Mouse (Mus musculus): ENCODE data around the gene Ascc2.
A peak's percentile ranks its signal among the peaks of the same experiment; 100 is the strongest.
"Not testable (repeated sequence)": the region's sequence is repeated elsewhere in the genome, so short reads cannot be mapped to it uniquely, and the experiment has no call there.

Ascc2 gene

GRCm38 (mm10) chr11:4633420-4633819 lies 4.1 kb upstream of the Ascc2 start:
- peak; percentile 46 for DNase-seq (ENCODE audit: low read depth, low spot score)

DNA sequence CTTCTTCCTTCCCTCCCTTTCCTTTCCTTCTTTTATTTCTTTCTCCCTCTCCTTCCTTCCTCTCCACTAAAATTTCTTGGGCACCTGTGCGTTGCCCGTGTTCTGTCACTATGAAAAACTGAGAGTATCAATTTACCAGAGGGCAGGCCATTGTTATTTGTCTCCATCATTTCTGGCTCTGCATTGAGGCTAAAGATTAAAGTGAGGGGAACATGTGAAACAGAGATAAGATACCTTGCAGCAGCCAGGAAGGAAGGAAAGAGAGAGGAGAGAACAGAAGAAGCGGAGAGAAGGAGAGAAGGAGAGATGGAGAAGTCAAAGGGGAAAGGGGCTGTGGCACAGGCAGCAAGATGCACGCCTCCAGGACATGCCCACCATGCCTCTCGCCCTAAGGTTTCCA lies 3.2 kb upstream of the Ascc2 start:
- DNase-seq (ENCODE audit: low read depth, low spot score): no peak

- peak; percentile 55 for DNase-seq (ENCODE audit: low read depth, low spot score)
These were observed 685 bp upstream of the Ascc2 start for GRCm38 (mm10) chr11:4636782-4637342.

DNA sequence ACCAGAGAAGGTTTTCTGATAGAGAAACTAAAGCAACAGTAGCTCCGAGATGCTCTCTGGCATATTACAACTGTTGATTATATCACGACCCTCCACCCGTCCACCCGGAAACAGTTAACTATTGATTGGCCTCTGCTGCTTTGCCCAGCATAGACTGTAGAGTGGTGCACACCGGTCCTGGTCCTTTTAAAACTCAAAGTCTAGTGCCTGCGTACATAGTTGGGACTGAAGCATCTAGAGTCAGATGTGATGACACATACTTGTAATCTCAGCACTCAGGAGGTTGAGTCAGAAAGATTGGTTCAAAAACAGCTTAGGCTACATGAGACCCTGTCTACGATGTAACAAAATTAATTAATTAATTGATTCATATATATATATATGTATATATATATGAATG lies 714 bp downstream of the Ascc2 start:
- peak; percentile 47 for DNase-seq (ENCODE audit: low read depth, low spot score)

DNA sequence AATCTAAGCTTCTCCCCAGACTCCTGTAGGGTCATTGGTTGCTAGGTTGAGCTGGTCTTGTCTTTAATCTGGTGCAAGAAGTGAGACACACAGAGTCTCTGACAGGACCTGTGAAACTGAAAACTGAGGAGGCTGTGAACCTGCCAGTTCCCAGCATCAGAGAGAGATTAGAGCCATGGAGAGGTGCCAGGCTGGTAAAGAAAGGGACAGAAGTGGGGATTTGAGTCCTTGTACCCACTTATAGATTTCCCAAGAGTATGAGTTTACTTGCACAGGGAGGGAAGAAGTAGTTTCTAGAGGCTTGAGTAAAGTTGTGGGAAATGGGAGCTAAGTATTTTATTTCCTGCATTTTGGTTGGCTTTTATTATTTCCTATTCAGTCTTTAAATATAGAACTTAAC lies 3.6 kb downstream of the Ascc2 start:
- no peak for DNase-seq (ENCODE audit: low read depth, low spot score)

DNA sequence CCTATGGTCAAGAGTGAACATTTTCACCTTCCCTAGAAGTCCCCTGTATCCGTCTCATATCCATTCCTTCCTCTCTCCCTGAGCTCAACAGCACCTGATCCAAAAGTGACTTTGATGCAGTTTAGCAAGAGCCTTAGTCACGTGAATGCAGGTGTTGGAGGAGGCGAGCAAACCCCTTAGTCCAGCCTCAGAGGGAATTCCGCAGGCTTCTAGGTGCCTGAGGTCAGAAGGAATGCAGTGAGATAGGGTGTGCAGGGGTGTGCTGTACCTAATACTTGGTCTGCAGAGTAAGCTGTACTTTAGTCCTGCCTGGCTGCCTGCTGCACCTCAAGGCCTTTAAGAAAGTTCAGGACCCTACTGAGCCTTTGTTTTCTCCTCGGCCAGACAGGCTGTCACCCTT lies 6.2 kb downstream of the Ascc2 start:
- no peak for DNase-seq (ENCODE audit: low read depth, low spot score)

DNA sequence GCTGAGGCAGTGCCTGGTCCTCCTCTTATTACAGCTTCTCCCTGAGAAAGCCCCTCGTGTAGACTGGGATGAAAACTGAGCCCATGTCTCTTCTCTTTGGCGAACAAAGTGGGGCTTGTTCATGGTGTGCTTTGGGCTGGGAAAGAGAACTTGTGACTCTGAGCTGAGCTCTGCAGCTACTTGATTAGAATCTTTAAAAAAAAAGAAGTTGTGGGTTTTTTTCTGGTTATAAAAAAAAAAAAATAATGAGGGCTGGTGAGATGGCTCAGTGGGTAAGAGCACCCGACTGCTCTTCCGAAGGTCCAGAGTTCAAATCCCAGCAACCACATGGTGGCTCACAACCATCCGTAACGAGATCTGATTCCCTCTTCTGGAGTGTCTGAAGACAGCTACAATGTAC lies 7.6 kb downstream of the Ascc2 start:
- DNase-seq (ENCODE audit: low read depth, low spot score): not testable (repeated sequence)

DNA sequence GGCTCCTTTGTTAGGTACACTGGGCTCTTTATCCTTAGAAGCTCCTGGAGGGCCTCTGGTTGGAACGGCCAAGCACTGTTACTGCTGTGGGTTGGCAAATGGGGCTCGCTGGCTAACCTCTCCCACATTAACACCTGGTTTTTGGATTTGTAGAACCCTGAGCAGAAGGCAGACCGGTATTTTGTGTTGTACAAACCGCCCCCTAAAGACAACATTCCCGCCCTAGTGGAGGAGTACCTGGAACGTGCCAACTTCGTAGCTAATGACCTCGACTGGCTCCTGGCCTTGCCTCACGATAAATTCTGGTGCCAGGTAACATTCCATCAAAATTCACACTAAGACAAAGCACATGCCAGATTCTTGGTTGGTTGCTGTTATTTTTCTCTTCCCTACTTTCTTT lies 8.9 kb downstream of the Ascc2 start:
- DNase-seq (ENCODE audit: low read depth, low spot score): no peak

- DNase-seq (ENCODE audit: low read depth, low spot score): peak; percentile 21
These were observed 22.3 kb downstream of the Ascc2 start for GRCm38 (mm10) chr11:4659818-4660217.

DNA sequence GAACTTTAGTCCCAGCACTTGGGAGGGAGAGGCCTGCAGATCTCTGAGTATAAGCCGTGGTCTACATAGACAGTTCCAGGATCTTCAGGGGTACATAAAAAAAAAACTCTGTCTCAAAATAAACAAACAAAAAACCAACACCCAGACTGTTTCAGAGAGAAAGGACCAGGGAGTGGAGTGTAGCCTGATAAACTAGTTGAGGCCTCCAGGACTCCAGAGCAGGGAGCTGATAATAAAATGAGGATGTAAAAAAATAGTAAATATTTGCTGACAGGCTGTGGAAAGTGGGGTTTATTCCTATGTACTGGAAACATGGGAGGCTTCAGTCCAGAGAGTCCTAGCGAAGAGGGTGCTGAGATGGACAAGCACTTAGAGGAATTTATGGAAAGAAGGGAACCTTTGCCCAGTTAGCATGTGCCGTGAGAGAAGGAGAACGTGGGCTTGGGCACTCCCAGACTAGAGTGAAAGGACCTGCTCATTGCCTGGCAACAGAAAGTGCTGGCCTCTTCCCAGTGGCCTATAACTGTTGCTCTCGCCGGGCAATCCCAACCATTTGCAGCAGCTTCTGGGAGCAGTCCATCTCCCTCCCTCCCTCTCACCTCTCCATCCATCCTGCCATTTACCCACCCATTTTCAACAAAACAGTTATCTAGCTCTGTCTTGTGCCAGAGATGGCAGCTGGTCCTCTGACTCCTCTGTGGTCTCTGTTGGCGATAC lies 22.9 kb downstream of the Ascc2 start:
- no peak for DNase-seq (ENCODE audit: low read depth, low spot score)

GRCm38 (mm10) chr11:4661324-4661723 lies 23.8 kb downstream of the Ascc2 start:
- peak; percentile 87 for DNase-seq (ENCODE audit: low read depth, low spot score)

GRCm38 (mm10) chr11:4661871-4662495 lies 24.4 kb downstream of the Ascc2 start:
- DNase-seq (ENCODE audit: low read depth, low spot score): no peak

GRCm38 (mm10) chr11:4662496-4662878 lies 24.9 kb downstream of the Ascc2 start:
- DNase-seq (ENCODE audit: low read depth, low spot score): no peak

DNA sequence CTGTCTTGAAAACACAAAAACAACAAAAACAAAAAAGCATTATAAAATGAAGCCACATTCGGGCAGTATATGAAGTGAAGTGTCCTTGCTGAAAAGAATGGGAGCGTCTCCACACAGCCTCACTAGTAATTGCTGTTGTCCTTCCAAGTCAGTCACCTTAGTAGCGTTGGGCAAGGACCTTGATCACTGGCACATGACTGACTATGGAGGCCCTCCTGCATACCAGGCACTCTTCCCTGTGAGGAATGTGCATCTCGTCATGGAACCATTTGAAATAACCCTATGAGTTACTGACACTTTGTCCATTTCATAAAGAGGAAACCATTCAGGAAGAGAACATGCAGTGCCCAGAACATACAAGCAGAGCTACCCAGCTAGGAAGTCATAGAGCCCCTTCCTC lies 34.2 kb downstream of the Ascc2 start:
- no peak for DNase-seq (ENCODE audit: low read depth, low spot score)

DNA sequence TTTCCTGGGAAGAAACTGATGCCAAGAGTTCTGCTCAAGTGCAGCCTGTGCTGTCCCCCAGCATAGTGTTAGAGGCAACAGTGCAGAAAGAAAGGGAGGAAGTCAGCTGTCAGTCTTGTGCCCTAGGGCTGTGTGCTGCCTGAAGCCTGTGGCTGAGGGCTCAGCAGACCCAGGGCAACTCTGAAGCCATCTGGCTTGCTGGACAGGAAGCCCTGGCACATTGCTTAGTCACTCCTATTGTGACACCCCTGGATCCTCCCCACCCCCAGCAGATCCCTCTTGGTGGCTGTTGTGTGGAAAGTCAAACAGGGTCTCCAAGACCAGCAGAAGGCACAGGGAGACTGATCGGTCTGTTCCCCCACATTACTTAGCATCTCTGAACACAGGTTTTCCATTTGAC lies 37.0 kb downstream of the Ascc2 start:
- DNase-seq (ENCODE audit: low read depth, low spot score): peak; percentile 32

- no peak for DNase-seq (ENCODE audit: low read depth, low spot score)
These were observed 37.6 kb downstream of the Ascc2 start for GRCm38 (mm10) chr11:4675126-4675562.

DNA sequence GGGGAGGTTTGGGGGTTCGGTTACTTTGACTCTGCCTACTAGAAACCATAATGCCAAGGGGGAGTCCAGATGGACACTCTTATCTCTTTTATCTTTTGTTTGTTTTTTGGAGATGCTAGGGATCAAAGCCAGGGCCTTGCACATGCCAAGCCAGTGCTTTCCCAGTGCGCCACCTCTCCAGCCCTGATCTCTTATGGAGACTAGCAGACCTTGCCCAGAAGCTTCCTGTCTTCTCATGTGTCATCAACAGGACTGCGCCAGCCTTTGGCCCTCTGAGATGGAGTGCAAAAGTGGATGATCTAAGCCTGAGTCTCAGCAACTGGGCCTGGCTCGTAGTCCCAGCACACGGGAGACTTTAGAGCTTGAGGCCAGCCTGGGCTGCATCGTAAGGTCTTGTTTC lies 38.1 kb downstream of the Ascc2 start:
- no peak for DNase-seq (ENCODE audit: low read depth, low spot score)

DNA sequence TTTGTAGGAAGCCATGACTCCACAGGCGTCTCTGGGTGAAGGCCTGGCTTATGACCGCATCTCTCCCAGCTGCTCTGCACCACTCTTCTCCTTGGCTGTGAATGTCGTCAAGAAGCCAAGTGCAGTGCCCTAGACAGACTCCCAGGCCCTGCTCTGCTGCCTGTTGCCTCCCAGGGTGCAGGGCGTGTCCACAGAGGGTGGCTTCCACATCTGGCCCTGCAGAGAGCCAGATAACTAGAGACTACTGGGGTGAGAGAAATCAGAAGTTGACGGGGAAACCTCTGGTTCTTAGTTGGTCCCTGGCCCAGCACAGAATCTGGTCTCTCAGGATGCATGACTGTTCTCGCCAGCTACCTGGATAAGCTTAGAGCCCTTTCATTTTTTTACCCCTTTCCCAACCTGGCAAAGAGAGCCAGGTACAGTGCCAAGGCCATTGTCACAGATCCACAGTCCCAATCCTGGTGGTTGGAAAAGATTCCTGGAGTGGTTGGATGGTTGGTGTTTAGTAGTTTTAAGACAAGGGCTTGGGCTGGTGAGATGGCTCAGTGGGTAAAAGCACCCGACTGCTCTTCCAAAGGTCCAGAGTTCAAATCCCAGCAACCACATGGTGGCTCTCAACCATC lies 39.8 kb downstream of the Ascc2 start:
- DNase-seq (ENCODE audit: low read depth, low spot score): no peak

- DNase-seq (ENCODE audit: low read depth, low spot score): peak; percentile 59
These were observed 41.3 kb downstream of the Ascc2 start for GRCm38 (mm10) chr11:4678700-4679440.

DNA sequence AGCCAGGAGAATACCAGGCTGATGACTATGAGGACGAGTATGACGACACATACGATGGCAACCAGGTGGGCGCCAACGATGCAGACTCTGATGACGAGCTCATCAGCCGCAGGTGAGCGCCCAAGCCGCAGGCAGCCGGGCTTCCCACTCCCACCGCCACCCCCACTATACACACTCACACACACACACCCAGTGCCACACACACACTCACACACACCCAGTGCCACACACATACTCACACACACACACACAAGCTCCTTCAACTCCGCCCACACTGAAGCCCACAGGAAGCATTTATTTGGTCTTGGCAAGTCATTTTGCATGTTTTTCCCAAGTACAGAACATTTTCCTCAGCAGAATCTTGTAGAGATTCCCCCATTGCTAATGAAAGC lies 41.9 kb downstream of the Ascc2 start:
- DNase-seq (ENCODE audit: low read depth, low spot score): no peak

DNA sequence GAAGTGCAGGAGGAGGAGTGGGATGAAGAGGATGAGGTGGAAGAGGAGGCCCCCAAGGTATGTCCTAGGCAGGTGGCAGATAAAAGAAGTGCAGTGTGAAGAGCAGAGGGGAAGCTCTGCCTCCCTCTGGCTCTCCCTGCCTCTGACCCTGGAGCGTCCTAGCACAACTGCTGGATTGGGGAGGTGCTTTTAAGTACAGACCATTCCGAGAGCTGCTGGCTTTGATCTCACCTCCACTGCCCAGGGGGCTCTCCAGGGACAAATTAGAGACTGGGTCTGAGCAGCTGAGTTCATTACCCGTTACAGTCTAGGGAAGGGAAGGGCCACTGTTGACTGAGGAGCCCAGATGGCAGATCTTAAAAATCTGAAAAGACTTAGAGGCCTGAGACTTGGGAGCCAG lies 42.6 kb downstream of the Ascc2 start:
- no peak for DNase-seq (ENCODE audit: low read depth, low spot score)

GRCm38 (mm10) chr11:4683516-4683915 lies 46.0 kb downstream of the Ascc2 start:
- no peak for DNase-seq (ENCODE audit: low read depth, low spot score)

All from 3T3-L1 (cell line).